Mouse (Mus musculus) ES-E14 (cell line): Measurements from ENCODE around the gene Chil3.

ENCODE experiments used
- HCFC1 ChIP-seq: IDR thresholded peaks from 2 replicates; pipeline ENCODE4 v1.6.1; 2012; ENCODE audit warnings: low read length, inconsistent platforms, borderline replicate concordance; ENCODE audit not compliant: insufficient read depth
- MAFK ChIP-seq: IDR thresholded peaks from 2 replicates; pipeline ENCODE4 v1.6.1; 2014; ENCODE audit warnings: mild to moderate bottlenecking, low read depth, low read length, inconsistent platforms; ENCODE audit not compliant: insufficient read depth
- ZC3H11A ChIP-seq: IDR thresholded peaks from 2 replicates; pipeline ENCODE4 v1.6.1; 2012; ENCODE audit warnings: low read depth, mild to moderate bottlenecking, inconsistent platforms, low read length, borderline replicate concordance
- ZNF384 ChIP-seq: IDR thresholded peaks from 2 replicates; pipeline ENCODE4 v1.6.1; 2012; ENCODE audit warnings: low read depth, low read length, inconsistent platforms

- no peak for TF ChIP-seq ZNF384
- TF ChIP-seq HCFC1, result no peak
- TF ChIP-seq ZC3H11A, result no peak
- TF ChIP-seq MAFK, result no peak
Measured at GRCm38 (mm10) chr3:106167464-106167863, at the start of gene Chil3.
